Mouse (Mus musculus) c-Kit-positive CD71-positive TER-119-positive erythroid progenitor cells, embryonic 14.5 days (primary cell): ENCODE results near the gene Zfp626.
"Not testable (repeated sequence)": the region's sequence is repeated elsewhere in the genome, so short reads cannot be mapped to it uniquely, and the experiment has no call there.

Experiments used
- DNase-seq: peaks from one replicate; pipeline ENCODE4 v3.0.0-alpha.2; 2013; ENCODE audit warnings: low spot score

Gene Zfp626

DNA sequence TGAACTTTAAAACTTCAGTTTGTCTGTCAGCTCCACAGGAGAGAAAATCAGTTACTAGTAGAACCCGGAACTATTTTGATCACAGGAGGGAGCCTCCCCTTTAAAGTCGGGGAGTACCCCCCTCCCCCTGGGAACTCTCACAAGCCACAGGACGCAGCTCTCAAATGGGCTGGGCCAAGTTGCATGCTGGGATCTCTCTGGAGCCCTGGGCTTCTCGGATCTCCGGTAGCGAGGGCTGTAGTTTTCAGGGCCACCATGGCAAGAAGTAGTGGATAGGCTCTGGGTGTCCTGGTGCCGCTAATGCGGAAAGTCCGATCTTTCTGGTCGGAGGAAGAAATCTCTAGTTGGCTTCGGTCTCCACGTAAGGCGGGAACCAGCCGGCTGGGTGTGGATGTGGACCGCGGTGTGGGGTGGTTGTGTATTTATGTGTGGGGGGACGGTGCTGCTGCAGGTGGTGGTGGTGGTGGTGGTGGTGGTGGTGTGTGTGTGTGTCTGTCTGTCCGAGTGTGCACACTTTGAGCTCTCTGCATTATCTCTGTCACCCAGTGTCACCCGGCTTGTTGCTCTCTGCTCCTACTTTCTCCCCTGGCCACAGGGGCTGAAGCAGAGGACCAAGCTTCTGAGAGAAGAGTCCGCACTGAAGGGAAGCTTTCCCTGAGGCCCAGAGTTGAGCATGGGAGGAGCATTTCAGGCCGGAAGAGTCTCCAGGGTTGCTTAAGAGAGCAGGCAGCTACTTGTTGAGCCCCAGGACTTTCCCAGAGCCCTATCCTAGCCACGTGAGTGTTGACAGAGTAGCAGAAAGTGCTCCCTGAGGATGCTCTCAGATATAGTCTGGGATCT lies 53.6 kb downstream of the Zfp626 start:
- peak; percentile 61 for DNase-seq

DNA sequence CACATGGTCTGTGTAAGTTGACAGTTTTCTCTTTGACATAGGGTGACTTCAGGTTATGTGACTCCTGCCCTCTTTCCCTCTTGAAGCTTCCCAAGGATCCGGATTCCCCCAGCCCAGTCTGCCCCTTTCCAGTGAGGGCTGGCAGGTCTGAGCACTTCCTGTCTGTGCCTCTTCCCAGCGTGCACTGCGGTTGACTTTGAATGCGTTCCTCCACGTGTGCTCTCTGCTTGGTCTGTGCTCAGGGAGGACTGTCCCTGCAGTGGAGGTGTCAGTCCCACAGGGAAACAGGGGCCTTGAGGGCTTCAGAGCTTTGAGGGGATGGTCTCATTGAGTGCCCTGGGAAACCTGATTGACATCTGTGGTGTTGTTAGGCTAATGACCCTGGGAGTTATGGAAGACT lies 55.6 kb downstream of the Zfp626 start:
- not testable (repeated sequence) for DNase-seq
